Mouse (Mus musculus) c-Kit-positive CD71-negative TER-119-negative erythroid progenitor cells, embryonic 14.5 days (primary cell): ENCODE measurements around the gene Rara.

Experiments
- DNase-seq: peaks from one replicate; pipeline ENCODE4 v3.0.0-alpha.2; 2013; ENCODE audit warnings: low read depth

Rara gene

GRCm38 (mm10) chr11:98937914-98938694 lies 10.5 kb downstream of the Rara start:
- no peak for DNase-seq

DNA sequence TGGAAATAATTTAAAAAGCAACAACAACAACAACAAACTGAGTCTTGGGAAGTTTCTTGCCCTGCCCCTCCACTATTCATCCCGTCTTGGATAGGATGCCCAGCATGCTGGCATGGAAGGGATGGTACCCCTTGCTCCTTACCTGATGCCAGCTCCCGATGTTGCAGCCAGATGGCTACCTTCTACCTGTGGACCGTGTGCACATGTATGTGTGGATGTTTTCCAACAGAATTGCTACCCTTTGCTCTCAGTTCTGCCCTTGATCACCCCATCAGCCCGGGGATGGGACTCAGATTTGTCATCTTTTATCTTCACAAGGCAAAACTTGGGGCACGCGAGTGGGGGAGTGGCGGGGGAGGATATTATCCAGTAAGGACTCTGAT lies 11.1 kb downstream of the Rara start:
- no peak for DNase-seq

- no peak for DNase-seq
Measured at GRCm38 (mm10) chr11:98939084-98939952, 11.7 kb downstream of the Rara start.

- DNase-seq: no peak
Measured at GRCm38 (mm10) chr11:98939953-98940641, 12.5 kb downstream of the Rara start.

DNA sequence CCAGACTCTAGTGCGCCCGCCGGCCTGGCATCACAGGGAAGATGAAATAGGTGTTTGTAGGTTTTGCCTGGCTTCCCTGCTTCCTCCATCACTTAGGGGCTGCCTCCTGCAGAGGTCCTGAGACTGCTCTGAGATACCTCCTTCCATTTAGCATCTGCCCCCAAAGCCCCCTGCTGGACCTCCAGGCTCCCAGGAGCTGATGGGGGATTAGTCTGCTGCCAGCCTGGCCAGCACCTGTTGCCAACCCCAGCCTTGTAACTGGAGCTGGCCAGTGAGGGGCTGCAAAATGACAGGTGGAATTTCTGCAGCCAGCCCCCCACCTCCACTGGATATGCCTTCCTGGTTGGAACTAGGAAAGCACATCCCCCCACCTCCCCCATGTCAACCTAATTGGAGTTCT lies 13.2 kb downstream of the Rara start:
- no peak for DNase-seq

- no peak for DNase-seq
Measured at GRCm38 (mm10) chr11:98941341-98941825, 13.8 kb downstream of the Rara start.

GRCm38 (mm10) chr11:98941826-98942550 lies 14.4 kb downstream of the Rara start:
- DNase-seq: peak; percentile 90

- DNase-seq: no peak
Measured at GRCm38 (mm10) chr11:98942555-98942922, 14.9 kb downstream of the Rara start.

DNA sequence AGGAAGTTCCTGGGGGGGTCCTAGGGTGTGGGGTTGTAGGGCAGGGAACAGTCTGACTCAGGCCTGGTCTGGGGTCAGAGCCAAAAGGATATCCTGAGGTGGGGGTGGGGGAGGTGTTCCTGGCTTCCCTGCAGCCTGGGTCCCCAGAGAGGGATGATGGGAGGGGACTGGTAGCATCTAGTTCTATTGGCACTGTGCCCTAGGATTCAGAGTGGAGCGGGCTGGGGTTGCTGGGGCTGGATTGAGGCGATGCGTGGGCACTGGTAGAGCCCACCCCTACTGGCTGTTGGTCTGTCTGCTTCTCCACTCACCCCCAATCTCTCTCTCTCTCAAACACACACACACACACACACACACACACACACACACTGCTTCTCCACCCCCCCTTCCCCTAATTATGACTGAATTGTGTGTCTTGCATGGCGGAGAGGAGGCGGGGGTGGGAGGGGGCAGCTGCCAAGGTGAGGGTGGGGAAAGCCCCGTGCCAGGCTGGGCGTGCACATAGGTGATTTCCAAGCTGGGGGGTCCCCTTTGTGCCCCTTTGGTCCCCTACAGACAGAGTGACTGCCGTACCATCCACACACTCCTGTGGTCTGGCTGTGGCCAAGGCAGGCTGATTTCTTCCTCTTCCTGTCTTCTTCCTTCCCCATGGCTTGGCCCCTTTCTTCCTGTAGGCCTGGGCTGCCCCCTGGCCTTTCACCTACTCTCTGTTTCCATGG lies 15.5 kb downstream of the Rara start:
- DNase-seq: no peak

- no peak for DNase-seq
Measured at GRCm38 (mm10) chr11:98943741-98944461, 16.3 kb downstream of the Rara start.

DNA sequence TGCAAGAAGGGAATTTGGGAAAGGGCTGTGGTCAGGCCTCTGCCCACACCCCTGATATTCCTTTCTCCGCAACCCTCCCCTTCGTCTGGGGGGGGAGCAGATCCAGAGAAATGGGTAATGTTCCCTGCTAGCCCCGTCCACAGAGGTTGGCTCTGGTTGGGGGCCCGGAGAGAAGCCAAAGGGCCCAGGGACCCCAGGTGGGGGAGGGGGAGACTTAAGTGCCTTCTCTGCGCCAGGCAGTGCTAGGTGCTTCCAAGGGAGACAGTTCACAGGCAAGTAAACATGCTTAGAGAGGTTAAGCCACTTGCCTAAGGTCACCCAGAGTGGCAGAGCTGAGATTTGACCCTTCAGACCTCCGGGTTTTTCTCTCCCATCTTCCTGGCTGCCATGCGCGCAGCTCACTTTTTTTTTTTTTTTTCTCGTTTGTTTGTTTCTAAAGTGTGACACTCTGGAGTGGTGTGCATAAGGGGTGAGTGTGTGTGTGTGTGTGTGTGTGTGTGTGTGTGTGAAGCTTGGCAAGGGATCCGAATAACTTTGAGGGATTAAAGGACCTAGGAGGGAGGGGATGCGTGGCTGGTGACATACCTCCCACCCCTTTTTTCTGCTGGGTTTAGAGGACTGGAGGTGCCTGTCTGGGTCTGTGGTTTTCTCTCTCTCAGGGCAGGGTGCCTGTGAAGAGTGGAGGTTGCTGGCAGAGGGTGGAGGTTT lies 17.4 kb downstream of the Rara start:
- no peak for DNase-seq

GRCm38 (mm10) chr11:98945605-98945977 lies 18.0 kb downstream of the Rara start:
- DNase-seq: no peak

GRCm38 (mm10) chr11:98947969-98948569 lies 20.5 kb downstream of the Rara start:
- no peak for DNase-seq

- no peak for DNase-seq
Measured at GRCm38 (mm10) chr11:98949242-98949957, 21.8 kb downstream of the Rara start.

DNA sequence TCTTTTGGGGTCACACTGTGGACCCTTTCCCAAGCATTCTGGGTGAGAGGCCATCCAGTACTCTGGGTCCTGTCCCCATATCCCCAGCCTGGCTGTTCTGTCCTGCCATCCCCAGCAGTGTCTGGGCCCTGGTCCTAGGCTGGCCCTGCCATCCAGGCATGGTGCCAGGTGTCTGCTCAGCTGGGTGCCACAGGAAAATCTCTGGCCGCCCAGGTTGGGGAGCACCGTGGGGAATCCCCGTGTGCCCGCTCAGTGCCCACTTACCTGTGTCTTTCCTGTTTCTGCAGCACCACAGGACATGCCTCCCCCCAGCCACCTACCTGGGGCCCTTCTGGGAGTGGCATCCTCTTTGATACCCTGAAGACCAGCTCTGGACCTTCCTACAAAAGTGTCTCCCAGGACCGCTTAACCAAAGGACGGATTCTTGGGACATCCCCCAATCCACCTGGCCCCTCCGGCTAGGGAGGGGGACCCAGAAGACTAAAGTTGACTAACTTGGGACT lies 22.4 kb downstream of the Rara start:
- no peak for DNase-seq

GRCm38 (mm10) chr11:98950484-98950883 lies 22.9 kb downstream of the Rara start:
- no peak for DNase-seq

DNA sequence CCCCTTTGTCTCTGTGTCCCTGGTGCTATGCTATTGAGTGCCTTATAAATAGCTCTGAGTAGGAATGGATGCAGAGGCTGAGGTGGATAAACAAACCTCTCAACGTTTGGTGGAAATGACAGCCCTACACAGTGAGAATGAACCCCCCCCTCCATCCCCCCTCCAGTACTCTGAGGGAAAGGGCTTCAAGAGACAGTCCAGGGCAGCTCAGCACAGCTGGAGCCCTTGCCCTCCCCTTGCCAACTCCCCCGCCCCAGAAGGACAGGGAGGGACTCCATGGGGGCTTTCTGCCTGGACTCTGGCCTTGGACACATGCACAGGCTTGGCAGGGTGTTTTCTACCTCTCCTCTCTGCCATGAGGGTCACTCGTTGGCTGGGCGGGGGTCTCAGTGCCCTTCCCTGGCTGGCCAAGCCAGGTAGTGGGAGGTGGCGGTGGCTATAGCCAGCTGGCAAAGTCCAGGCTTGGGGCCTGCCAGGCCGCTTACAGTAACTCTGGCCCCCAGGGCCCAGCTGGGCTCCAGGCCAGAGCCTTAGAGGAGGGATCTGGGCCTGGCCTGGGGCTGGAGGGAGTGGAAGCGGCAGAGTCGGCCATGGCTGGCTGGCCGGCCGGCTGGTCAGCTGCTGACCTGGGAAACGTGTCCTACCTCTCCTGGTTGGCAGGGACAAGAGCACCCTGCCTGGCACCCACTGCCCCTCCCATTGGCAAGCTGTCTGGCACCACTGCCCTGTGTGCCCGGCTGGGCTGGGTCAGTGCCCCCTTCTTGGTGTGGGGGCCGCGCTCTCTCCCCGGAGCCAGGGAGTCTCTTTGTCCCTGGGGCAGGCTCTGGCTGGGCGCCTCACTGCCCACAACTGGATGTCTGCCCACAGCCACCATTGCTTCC lies 23.6 kb downstream of the Rara start:
- DNase-seq: no peak

GRCm38 (mm10) chr11:98952111-98952510 lies 24.5 kb downstream of the Rara start:
- DNase-seq: no peak
